Mouse (Mus musculus): Measurements from ENCODE around the gene Pld1. TPM values are rescaled to one million over a fixed set of nuclear protein-coding genes. Genes with fewer than 3 reads are reported as not detected.

Gene Pld1
- total and polyA plus RNA-seq, 2 experiments from 2014 or later: 5.0 to 6.7 TPM

DNA sequence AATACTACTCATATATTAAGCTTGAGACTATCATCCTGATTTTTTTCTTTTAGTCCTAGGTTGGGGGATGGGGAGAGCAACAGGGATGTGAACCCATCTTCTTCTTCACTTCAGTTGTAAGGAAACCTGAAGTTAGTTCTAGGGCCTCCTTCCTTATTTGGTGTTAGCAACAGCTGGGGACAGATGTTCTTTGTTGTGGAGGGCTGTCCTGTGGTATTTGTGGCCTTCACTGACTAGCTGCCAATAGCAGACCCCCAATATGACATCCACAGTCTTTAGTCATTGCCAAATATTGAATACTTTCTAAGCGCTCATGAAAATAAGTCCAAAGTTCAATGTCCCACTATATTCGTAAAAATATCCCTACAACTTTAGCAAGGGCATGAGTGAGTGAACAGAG, 111.0 kb downstream of the Pld1 start:
- Histone ChIP-seq H3K36me3 (ENCODE audit: insufficient read depth, low read length) (no peaks in the 10 kb centered on the region), H3K27me3 (ENCODE audit: insufficient read depth, low read length) (no peaks in the 10 kb centered on the region), H3K27ac (ENCODE audit: low read depth, low read length) (no peak overlapping the region), H3K9me3 (ENCODE audit: low read length) (no peaks in the 10 kb centered on the region), H3K4me1 (ENCODE audit: insufficient read depth, low read length) (no peaks in the 10 kb centered on the region), H3K4me3 (ENCODE audit: low read depth, low read length) (no peak overlapping the region), H3K9ac (replicated peaks; ENCODE audit: low read length, poor library complexity, severe bottlenecking) (no peak overlapping the region), H3K4me2 (ENCODE audit: low read depth, low read length, poor library complexity, severe bottlenecking) (no peak overlapping the region)
- DNase-seq (ENCODE audit: low spot score) (no peak), ATAC-seq (ENCODE audit: low FRiP score) (no peak)
- TF ChIP-seq CTCF (IDR thresholded peaks at IDR 0.05): no peak
- WGBS: 98% methylated on average over 2 of the region's 2 CpGs

DNA sequence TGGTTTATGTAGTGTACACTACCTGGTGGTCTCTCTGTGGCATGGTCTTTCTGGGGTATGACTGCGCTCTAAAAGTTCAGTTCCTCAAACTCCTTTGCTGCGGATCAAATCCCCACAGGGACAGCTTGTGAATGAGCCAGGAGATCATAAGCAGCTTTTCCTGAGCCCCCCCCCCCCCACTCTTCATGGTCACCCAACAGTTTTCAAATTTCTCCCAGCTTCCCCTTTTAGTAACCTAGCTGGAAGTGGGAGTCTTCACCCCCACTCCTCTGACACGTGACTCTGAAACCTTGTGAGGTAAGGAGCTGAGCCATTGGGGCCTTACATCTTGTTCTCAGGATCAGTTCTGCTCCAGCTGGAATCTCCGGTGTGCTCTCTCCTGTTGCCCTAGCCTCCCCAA, 114.6 kb downstream of the Pld1 start:
- no peaks in the 10 kb centered on the region for H3K36me3 ChIP-seq (ENCODE audit: insufficient read depth, low read length)
- no peak overlapping the region for H3K27ac ChIP-seq (ENCODE audit: low read depth, low read length)
- no peak for TF ChIP-seq CTCF (IDR thresholded peaks at IDR 0.05)
- no peak overlapping the region for H3K9ac ChIP-seq (replicated peaks; ENCODE audit: low read length, poor library complexity, severe bottlenecking)
- WGBS: 81% methylated on average over 4 of the region's 4 CpGs
- H3K9me3 ChIP-seq (ENCODE audit: low read length): no peaks in the 10 kb centered on the region
- DNase-seq (ENCODE audit: low spot score) (no peak), ATAC-seq (ENCODE audit: low FRiP score) (no peak)
- H3K4me1 ChIP-seq (ENCODE audit: insufficient read depth, low read length): no peaks in the 10 kb centered on the region
- no peaks in the 10 kb centered on the region for H3K27me3 ChIP-seq (ENCODE audit: insufficient read depth, low read length)
- no peak overlapping the region for H3K4me2 ChIP-seq (ENCODE audit: low read depth, low read length, poor library complexity, severe bottlenecking)
- H3K4me3 ChIP-seq (ENCODE audit: low read depth, low read length): no peak overlapping the region

DNA sequence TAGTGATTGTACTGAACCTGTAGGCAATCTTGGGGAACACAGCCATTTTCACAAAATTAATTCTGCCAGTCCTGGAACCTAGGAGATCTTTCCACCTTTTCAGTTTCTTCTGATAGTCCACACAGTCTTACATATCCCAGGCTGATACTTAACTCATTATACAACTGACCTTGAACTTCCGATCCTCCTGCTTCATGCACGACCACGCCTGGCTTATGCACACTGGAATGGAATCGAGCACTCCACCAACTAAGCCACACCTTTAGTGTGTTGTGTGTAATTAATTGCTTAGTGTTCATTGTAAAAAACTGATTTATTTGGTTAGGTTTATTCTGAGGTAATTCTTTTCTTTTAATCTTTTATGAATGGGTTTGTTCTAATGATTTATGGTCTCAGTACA, 122.2 kb downstream of the Pld1 start:
- Histone ChIP-seq H3K27me3 (ENCODE audit: insufficient read depth, low read length) (no peaks in the 10 kb centered on the region), H3K9ac (replicated peaks; ENCODE audit: low read length, poor library complexity, severe bottlenecking) (no peak overlapping the region), H3K27ac (ENCODE audit: low read depth, low read length) (no peak overlapping the region), H3K4me2 (ENCODE audit: low read depth, low read length, poor library complexity, severe bottlenecking) (no peak overlapping the region), H3K36me3 (ENCODE audit: insufficient read depth, low read length) (no peaks in the 10 kb centered on the region), H3K9me3 (ENCODE audit: low read length) (no peaks in the 10 kb centered on the region), H3K4me1 (ENCODE audit: insufficient read depth, low read length) (no peaks in the 10 kb centered on the region), H3K4me3 (ENCODE audit: low read depth, low read length) (no peak overlapping the region)
- TF ChIP-seq CTCF (IDR thresholded peaks at IDR 0.05): no peak
- no peak for ATAC-seq (ENCODE audit: low FRiP score)
- DNase-seq (ENCODE audit: low spot score): no peak
- 92% methylated on average over 4 of the region's 4 CpGs for WGBS

DNA sequence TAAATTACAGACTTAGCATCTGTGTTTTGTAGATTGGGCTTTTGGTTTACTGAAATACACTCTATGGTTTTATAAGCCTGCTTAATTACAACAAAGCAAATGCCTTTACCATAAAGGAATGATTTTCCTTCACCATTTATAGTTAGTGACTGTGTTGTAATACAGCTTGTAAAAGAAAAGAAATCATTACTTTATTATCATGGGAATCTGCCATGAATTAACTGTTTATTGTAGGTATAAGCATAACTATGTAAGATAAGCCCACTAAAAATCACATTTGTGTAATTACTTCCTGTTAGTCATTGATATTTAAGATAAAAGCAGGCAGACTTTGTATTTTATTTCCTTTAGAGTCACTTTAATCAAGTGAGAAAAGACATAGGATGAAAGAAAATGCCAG, 122.7 kb downstream of the Pld1 start:
- DNase-seq (ENCODE audit: low spot score) (no peak), ATAC-seq (ENCODE audit: low FRiP score) (no peak)
- Histone ChIP-seq H3K27ac (ENCODE audit: low read depth, low read length) (no peak overlapping the region), H3K9ac (replicated peaks; ENCODE audit: low read length, poor library complexity, severe bottlenecking) (no peak overlapping the region), H3K4me3 (ENCODE audit: low read depth, low read length) (no peak overlapping the region), H3K9me3 (ENCODE audit: low read length) (no peaks in the 10 kb centered on the region), H3K4me2 (ENCODE audit: low read depth, low read length, poor library complexity, severe bottlenecking) (no peak overlapping the region), H3K4me1 (ENCODE audit: insufficient read depth, low read length) (no peaks in the 10 kb centered on the region), H3K27me3 (ENCODE audit: insufficient read depth, low read length) (no peaks in the 10 kb centered on the region), H3K36me3 (ENCODE audit: insufficient read depth, low read length) (no peaks in the 10 kb centered on the region)
- no peak for TF ChIP-seq CTCF (IDR thresholded peaks at IDR 0.05)

DNA sequence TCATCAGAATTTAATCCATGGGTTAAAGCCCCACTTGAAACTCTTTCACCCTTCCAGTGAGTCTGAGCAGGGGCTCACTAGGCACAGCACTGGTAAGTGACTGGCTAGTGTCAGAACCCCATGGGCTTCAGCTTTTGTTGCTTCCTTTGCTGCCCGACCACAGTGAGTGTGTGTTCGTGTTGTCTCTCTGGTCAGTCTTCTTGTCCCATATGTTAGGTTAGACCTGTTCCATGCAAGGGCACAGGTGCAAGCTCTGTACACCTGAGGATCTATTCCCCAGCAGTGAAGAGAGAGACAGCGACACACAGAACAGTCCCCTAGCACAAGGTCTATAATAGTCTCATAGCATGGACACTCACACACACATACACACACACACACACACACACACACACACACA, 140.7 kb downstream of the Pld1 start:
- 86% methylated on average over 3 of the region's 3 CpGs for WGBS
- no peak for ATAC-seq (ENCODE audit: low FRiP score)
- H3K27ac ChIP-seq (ENCODE audit: low read depth, low read length): no peak overlapping the region

DNA sequence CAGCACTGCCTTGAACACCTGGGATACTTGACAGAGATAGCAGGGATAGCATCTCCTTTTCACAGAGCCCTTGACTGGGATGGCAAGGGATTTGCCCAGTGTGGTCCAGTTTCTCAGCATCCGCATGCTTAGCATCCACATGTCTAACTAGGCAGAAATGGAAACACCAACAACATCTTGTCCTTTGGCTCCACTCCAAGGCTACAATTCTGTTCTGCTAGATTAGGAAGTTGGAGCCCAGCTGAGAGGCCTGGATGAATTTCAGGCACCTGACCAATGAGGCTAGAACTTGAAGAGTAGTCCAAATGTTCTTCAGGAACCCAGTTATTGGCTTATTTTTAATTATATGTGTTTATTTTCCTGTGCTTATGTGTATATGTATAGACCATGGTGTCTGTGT, 141.6 kb downstream of the Pld1 start:
- TF ChIP-seq CTCF (IDR thresholded peaks at IDR 0.05): no peak
- no peak for ATAC-seq (ENCODE audit: low FRiP score)
- peak; percentile 57 for DNase-seq (ENCODE audit: low spot score)
- H3K9me3 ChIP-seq (ENCODE audit: low read length): no peaks in the 10 kb centered on the region
- H3K36me3 ChIP-seq (ENCODE audit: insufficient read depth, low read length): no peaks in the 10 kb centered on the region
- H3K4me3 ChIP-seq (ENCODE audit: low read depth, low read length): no peak overlapping the region
- H3K27me3 ChIP-seq (ENCODE audit: insufficient read depth, low read length): no peaks in the 10 kb centered on the region
- H3K4me1 ChIP-seq (ENCODE audit: insufficient read depth, low read length): no peaks in the 10 kb centered on the region
- no peak overlapping the region for H3K4me2 ChIP-seq (ENCODE audit: low read depth, low read length, poor library complexity, severe bottlenecking)
- H3K27ac ChIP-seq (ENCODE audit: low read depth, low read length): no peak overlapping the region
- 85% methylated on average over 1 of the region's 1 CpGs for WGBS
- no peak overlapping the region for H3K9ac ChIP-seq (replicated peaks; ENCODE audit: low read length, poor library complexity, severe bottlenecking)

More for the DNA sequence above, 140.7 kb downstream of the Pld1 start:
- Histone ChIP-seq H3K27me3 (ENCODE audit: insufficient read depth, low read length) (no peaks in the 10 kb centered on the region), H3K9ac (replicated peaks; ENCODE audit: low read length, poor library complexity, severe bottlenecking) (no peak overlapping the region), H3K4me1 (ENCODE audit: insufficient read depth, low read length) (no peaks in the 10 kb centered on the region), H3K4me3 (ENCODE audit: low read depth, low read length) (no peak overlapping the region), H3K36me3 (ENCODE audit: insufficient read depth, low read length) (no peaks in the 10 kb centered on the region), H3K9me3 (ENCODE audit: low read length) (no peaks in the 10 kb centered on the region), H3K4me2 (ENCODE audit: low read depth, low read length, poor library complexity, severe bottlenecking) (no peak overlapping the region)
- DNase-seq (ENCODE audit: low spot score): no peak
- no peak for TF ChIP-seq CTCF (IDR thresholded peaks at IDR 0.05)

DNA sequence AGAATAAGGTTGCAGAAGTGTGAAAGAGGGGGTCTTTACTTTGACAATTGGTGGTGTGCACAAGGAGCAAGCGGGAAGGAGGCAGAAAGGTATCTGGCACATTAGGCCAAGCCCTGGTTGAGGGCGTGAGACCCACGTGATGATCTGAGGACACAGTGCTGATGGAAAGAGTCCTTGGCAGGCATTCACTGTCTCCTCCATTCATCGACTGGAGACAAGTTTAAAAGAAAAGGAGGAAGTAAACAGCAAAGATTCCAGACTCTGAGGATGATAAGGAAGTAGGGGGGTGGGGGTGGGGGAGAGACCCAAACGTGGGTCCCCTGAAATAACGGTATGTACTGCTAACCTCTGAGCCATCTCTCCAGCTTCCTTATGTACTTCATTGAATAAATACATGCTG, 142.5 kb downstream of the Pld1 start:
- Histone ChIP-seq H3K4me2 (ENCODE audit: low read depth, low read length, poor library complexity, severe bottlenecking) (no peak overlapping the region), H3K4me1 (ENCODE audit: insufficient read depth, low read length) (no peaks in the 10 kb centered on the region), H3K36me3 (ENCODE audit: insufficient read depth, low read length) (no peaks in the 10 kb centered on the region), H3K27me3 (ENCODE audit: insufficient read depth, low read length) (no peaks in the 10 kb centered on the region), H3K9me3 (ENCODE audit: low read length) (no peaks in the 10 kb centered on the region), H3K27ac (ENCODE audit: low read depth, low read length) (no peak overlapping the region), H3K4me3 (ENCODE audit: low read depth, low read length) (no peak overlapping the region), H3K9ac (replicated peaks; ENCODE audit: low read length, poor library complexity, severe bottlenecking) (no peak overlapping the region)
- 73% methylated on average over 6 of the region's 6 CpGs for WGBS
- no peak for ATAC-seq (ENCODE audit: low FRiP score)
- no peak for TF ChIP-seq CTCF (IDR thresholded peaks at IDR 0.05)
- DNase-seq (ENCODE audit: low spot score): no peak

Data from midbrain, postnatal 0 days (tissue).